Mouse (Mus musculus): ENCODE data around the gene Ggt1. TPM values are rescaled to one million over a fixed set of nuclear protein-coding genes. Genes with fewer than 3 reads are reported as not detected.
"Not testable (repeated sequence)": the region's sequence is repeated elsewhere in the genome, so short reads cannot be mapped to it uniquely, and the experiment has no call there.

Ggt1 gene
- polyA plus RNA-seq, 1 experiment from 2014 or later, result 1.9 TPM

GRCm38 (mm10) chr10:75565906-75566305 is 4.5 kb downstream of the Ggt1 start:
- no peak for ATAC-seq (ENCODE audit: insufficient read depth)
- WGBS, result 63% methylated on average over 7 of the region's 7 CpGs
- H3K4me1 ChIP-seq (ENCODE audit: insufficient read depth), result no peaks in the 10 kb centered on the region
- no peak overlapping the region for H3K9ac ChIP-seq
- no peaks in the 10 kb centered on the region for H3K9me3 ChIP-seq (ENCODE audit: low read depth, low read length)
- no peak for TF ChIP-seq CTCF (IDR thresholded peaks at IDR 0.05; ENCODE audit: low read depth)
- no peak for DNase-seq
- H3K4me3 ChIP-seq (ENCODE audit: low read depth, low read length), result no peak overlapping the region
- no peak overlapping the region for H3K27ac ChIP-seq (ENCODE audit: low read depth)
- peaks cover 9% of the 10 kb centered on the region for H3K27me3 ChIP-seq (ENCODE audit: insufficient read depth, low read length)
- H3K36me3 ChIP-seq (ENCODE audit: insufficient read depth), result no peaks in the 10 kb centered on the region
- no peak overlapping the region for H3K4me2 ChIP-seq

GRCm38 (mm10) chr10:75566321-75566720 is 4.9 kb downstream of the Ggt1 start:
- Histone ChIP-seq H3K9ac (no peak overlapping the region), H3K4me3 (ENCODE audit: low read depth, low read length) (no peak overlapping the region), H3K9me3 (ENCODE audit: low read depth, low read length) (no peaks in the 10 kb centered on the region), H3K27me3 (ENCODE audit: insufficient read depth, low read length) (peaks cover 5% of the 10 kb centered on the region; the same call in 1 of the 2 replicates), H3K36me3 (ENCODE audit: insufficient read depth) (no peaks in the 10 kb centered on the region), H3K4me2 (no peak overlapping the region), H3K27ac (ENCODE audit: low read depth) (no peak overlapping the region), H3K4me1 (ENCODE audit: insufficient read depth) (no peaks in the 10 kb centered on the region)
- WGBS, result 81% methylated on average over 5 of the region's 5 CpGs
- no peak for TF ChIP-seq CTCF (IDR thresholded peaks at IDR 0.05; ENCODE audit: low read depth)
- ATAC-seq (ENCODE audit: insufficient read depth) (no peak), DNase-seq (no peak)

- not testable (repeated sequence) for H3K4me3 ChIP-seq (ENCODE audit: low read depth, low read length); H3K27me3 ChIP-seq (ENCODE audit: insufficient read depth, low read length); DNase-seq; H3K4me2 ChIP-seq; H3K27ac ChIP-seq (ENCODE audit: low read depth); H3K4me1 ChIP-seq (ENCODE audit: insufficient read depth); ATAC-seq (ENCODE audit: insufficient read depth); H3K9me3 ChIP-seq (ENCODE audit: low read depth, low read length); H3K36me3 ChIP-seq (ENCODE audit: insufficient read depth); H3K9ac ChIP-seq
- WGBS, result 76% methylated on average over 2 of the region's 2 CpGs
Observed at GRCm38 (mm10) chr10:75566765-75567164, 5.4 kb downstream of the Ggt1 start.

GRCm38 (mm10) chr10:75568029-75568428 is 6.6 kb downstream of the Ggt1 start:
- Histone ChIP-seq H3K9ac (no peak overlapping the region), H3K27ac (ENCODE audit: low read depth) (no peak overlapping the region), H3K27me3 (ENCODE audit: insufficient read depth, low read length) (no peaks in the 10 kb centered on the region), H3K36me3 (ENCODE audit: insufficient read depth) (no peaks in the 10 kb centered on the region), H3K9me3 (ENCODE audit: low read depth, low read length) (no peaks in the 10 kb centered on the region), H3K4me1 (ENCODE audit: insufficient read depth) (no peaks in the 10 kb centered on the region), H3K4me3 (ENCODE audit: low read depth, low read length) (no peak overlapping the region), H3K4me2 (0 out of 2 replicates have a peak overlapping the region, but pooled peaks have one; percentile 23)
- WGBS, result 22% methylated on average over 5 of the region's 5 CpGs
- TF ChIP-seq CTCF (IDR thresholded peaks at IDR 0.05; ENCODE audit: low read depth), result no peak
- no peak for ATAC-seq (ENCODE audit: insufficient read depth)
- DNase-seq, result no peak

GRCm38 (mm10) chr10:75568441-75568840 is 7.0 kb downstream of the Ggt1 start:
- H3K4me2 ChIP-seq, result peak overlapping the region; percentile 23; the same call in 1 of the 2 replicates
- 0 out of 2 replicates have a peak, but pooled peaks have one; percentile 38 for ATAC-seq (ENCODE audit: insufficient read depth)
- no peaks in the 10 kb centered on the region for H3K4me1 ChIP-seq (ENCODE audit: insufficient read depth)
- no peaks in the 10 kb centered on the region for H3K27me3 ChIP-seq (ENCODE audit: insufficient read depth, low read length)
- H3K9ac ChIP-seq, result no peak overlapping the region
- no peak for DNase-seq
- H3K27ac ChIP-seq (ENCODE audit: low read depth), result no peak overlapping the region
- H3K36me3 ChIP-seq (ENCODE audit: insufficient read depth), result no peaks in the 10 kb centered on the region
- no peak overlapping the region for H3K4me3 ChIP-seq (ENCODE audit: low read depth, low read length)
- no peak for TF ChIP-seq CTCF (IDR thresholded peaks at IDR 0.05; ENCODE audit: low read depth)
- WGBS, result 10% methylated on average over 11 of the region's 11 CpGs
- no peaks in the 10 kb centered on the region for H3K9me3 ChIP-seq (ENCODE audit: low read depth, low read length)

GRCm38 (mm10) chr10:75568851-75569250 is 7.4 kb downstream of the Ggt1 start:
- Histone ChIP-seq H3K27ac (ENCODE audit: low read depth) (no peak overlapping the region), H3K27me3 (ENCODE audit: insufficient read depth, low read length) (no peaks in the 10 kb centered on the region), H3K4me3 (ENCODE audit: low read depth, low read length) (no peak overlapping the region), H3K4me1 (ENCODE audit: insufficient read depth) (no peaks in the 10 kb centered on the region), H3K36me3 (ENCODE audit: insufficient read depth) (no peaks in the 10 kb centered on the region), H3K4me2 (peak overlapping the region; percentile 23; the same call in 1 of the 2 replicates), H3K9me3 (ENCODE audit: low read depth, low read length) (no peaks in the 10 kb centered on the region), H3K9ac (no peak overlapping the region)
- no peak for ATAC-seq (ENCODE audit: insufficient read depth)
- TF ChIP-seq CTCF (IDR thresholded peaks at IDR 0.05; ENCODE audit: low read depth), result no peak
- WGBS, result 8% methylated on average over 4 of the region's 4 CpGs
- no peak for DNase-seq

GRCm38 (mm10) chr10:75570981-75571657 is 9.7 kb downstream of the Ggt1 start:
- ATAC-seq (ENCODE audit: insufficient read depth), result no peak

More at GRCm38 (mm10) chr10:75570981-75571657, 9.7 kb downstream of the Ggt1 start:
- H3K27ac ChIP-seq (ENCODE audit: low read depth), result no peak overlapping the region
- WGBS, result 27% methylated on average over 10 of the region's 10 CpGs
- H3K9me3 ChIP-seq (ENCODE audit: low read depth, low read length), result no peaks in the 10 kb centered on the region
- H3K36me3 ChIP-seq (ENCODE audit: insufficient read depth), result no peaks in the 10 kb centered on the region
- no peak overlapping the region for H3K9ac ChIP-seq
- no peaks in the 10 kb centered on the region for H3K27me3 ChIP-seq (ENCODE audit: insufficient read depth, low read length)
- no peak for DNase-seq
- H3K4me1 ChIP-seq (ENCODE audit: insufficient read depth), result no peaks in the 10 kb centered on the region
- H3K4me2 ChIP-seq, result no peak overlapping the region
- TF ChIP-seq CTCF (IDR thresholded peaks at IDR 0.05; ENCODE audit: low read depth), result no peak
- H3K4me3 ChIP-seq (ENCODE audit: low read depth, low read length), result no peak overlapping the region

All from lung, embryonic 14.5 days (tissue).